Mouse (Mus musculus) midbrain, embryonic 14.5 days (tissue): ENCODE measurements at regions not wholly inside any gene's neighbourhood (a gene's known extent, or its start where the extent isn't known, plus 50 kb on each side); places are given as distances from the start of the nearest gene placed in this dataset.

Source experiments
- ATAC-seq: fragments of 200-750 bp; cut with Nextera tagmentation; 2 replicates; pipeline ENCODE4 v1.8.0; 2017; ENCODE audit warnings: moderate number of reproducible peaks, moderate library complexity; ENCODE audit not compliant: low FRiP score, low TSS enrichment
- DNase-seq: peaks from one replicate; pipeline ENCODE4 v3.0.0-alpha.2; 2015
- H3K27ac ChIP-seq: fragments of 300-500 bp; sonication (generic); replicated peaks from 2 replicates; pipeline ENCODE4 v1.5.1; 2014; ENCODE audit warnings: mild to moderate bottlenecking, low read depth, low read length, moderate library complexity
- H3K27me3 ChIP-seq: fragments of 300-500 bp; sonication (generic); 2 replicates; pipeline ENCODE4 v1.6.1; 2014; ENCODE audit warnings: low read length, control low read depth, mixed read lengths; ENCODE audit not compliant: control insufficient read depth, insufficient read depth
- H3K36me3 ChIP-seq: fragments of 300-500 bp; sonication (generic); 2 replicates; pipeline ENCODE4 v1.6.1; 2014; ENCODE audit warnings: low read length, control low read depth; ENCODE audit not compliant: control insufficient read depth, insufficient read depth
- H3K4me1 ChIP-seq: fragments of 300-500 bp; sonication (generic); 2 replicates; pipeline ENCODE4 v1.6.1; 2014; ENCODE audit warnings: mild to moderate bottlenecking, antibody characterized with exemption, low read length, control low read depth; ENCODE audit not compliant: control insufficient read depth, insufficient read depth
- H3K4me2 ChIP-seq: fragments of 300-500 bp; sonication (generic); 2 replicates; pipeline ENCODE4 v1.6.1; 2014; ENCODE audit warnings: mild to moderate bottlenecking, low read length, moderate library complexity
- H3K4me3 ChIP-seq: fragments of 300-500 bp; sonication (generic); replicated peaks from 2 replicates; pipeline ENCODE4 v1.5.1; 2014; ENCODE audit warnings: low read depth, low read length
- H3K9ac ChIP-seq: fragments of 300-500 bp; sonication (generic); replicated peaks from 2 replicates; pipeline ENCODE4 v1.6.1; 2014; ENCODE audit warnings: mild to moderate bottlenecking, low read length, moderate library complexity
- H3K9me3 ChIP-seq: fragments of 300-500 bp; sonication (generic); 2 replicates; pipeline ENCODE4 v1.6.1; 2016; ENCODE audit warnings: low read length, control low read depth, mixed read lengths; ENCODE audit not compliant: control insufficient read depth
- WGBS: fragments of 180-500 bp; shearing (Covaris S2); extraction: QIAGEN DNeasy Blood & Tissue Kit; methylation state at CpG from one replicate; pipeline ENCODE4 v1.1.7; 2014; 5-methylcytosine and 5-hydroxymethylcytosine counted together

GRCm38 (mm10) chr5:54178966-54179547 is 180.8 kb downstream of the Stim2 start:
- Histone ChIP-seq H3K27ac (no peak overlapping the region), H3K4me2 (no peak overlapping the region), H3K4me1 (peaks cover 21% of the 10 kb centered on the region), H3K9ac (no peak overlapping the region), H3K36me3 (no peaks in the 10 kb centered on the region), H3K27me3 (no peaks in the 10 kb centered on the region), H3K4me3 (no peak overlapping the region), H3K9me3 (0 out of 2 replicates have a peak, but pooled peaks cover 5% of the 10 kb centered on the region)
- no peak for ATAC-seq
- WGBS, result 70% methylated on average over 13 of the region's 13 CpGs
- DNase-seq, result no peak

GRCm38 (mm10) chr5:54180192-54180611 is 181.9 kb downstream of the Stim2 start:
- no peak overlapping the region for H3K9ac ChIP-seq
- no peak overlapping the region for H3K4me3 ChIP-seq
- H3K27ac ChIP-seq, result no peak overlapping the region
- no peaks in the 10 kb centered on the region for H3K9me3 ChIP-seq
- no peaks in the 10 kb centered on the region for H3K27me3 ChIP-seq
- H3K4me1 ChIP-seq, result peaks cover 21% of the 10 kb centered on the region
- WGBS, result 40% methylated on average over 2 of the region's 2 CpGs
- no peak for ATAC-seq
- H3K36me3 ChIP-seq, result no peaks in the 10 kb centered on the region
- no peak overlapping the region for H3K4me2 ChIP-seq
- peak; percentile 54 for DNase-seq

DNA sequence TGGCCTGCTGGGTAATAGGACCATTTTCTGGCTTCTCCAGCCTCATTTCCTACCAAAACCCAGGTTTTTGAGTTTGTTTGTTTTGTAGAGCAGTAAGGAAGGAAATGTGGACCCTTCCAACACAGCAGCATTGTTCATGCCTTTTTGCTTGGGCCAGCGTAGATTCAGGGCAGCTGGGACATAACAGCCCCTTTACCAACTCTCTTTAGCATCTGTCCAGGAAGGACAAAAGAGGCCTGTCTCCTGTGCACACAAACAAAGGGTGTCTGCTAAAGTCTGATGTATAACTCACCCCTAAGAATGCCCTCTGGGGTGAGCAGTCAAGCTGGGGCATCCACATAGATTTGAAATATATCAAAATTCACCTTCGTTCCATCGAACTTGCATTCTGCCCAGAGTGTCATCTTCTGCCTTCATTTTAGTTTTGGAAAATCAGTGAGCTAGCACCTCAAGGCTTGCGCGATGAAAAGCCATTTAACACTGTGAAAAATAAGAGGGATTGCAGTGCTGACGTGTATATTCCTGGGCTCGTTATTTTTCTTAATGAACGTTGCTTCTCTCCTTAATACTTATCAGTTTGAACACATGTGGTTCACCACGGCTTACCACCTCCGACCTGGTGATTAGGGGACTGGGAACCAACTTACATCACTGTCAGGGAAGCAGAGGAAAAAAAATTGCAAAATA is 182.5 kb downstream of the Stim2 start:
- Histone ChIP-seq H3K9ac (no peak overlapping the region), H3K4me3 (0 out of 2 replicates have a peak overlapping the region, but pooled peaks have one; percentile 12), H3K36me3 (no peaks in the 10 kb centered on the region), H3K27ac (peak overlapping the region; percentile 49; the same call in 1 of the 2 replicates), H3K27me3 (no peaks in the 10 kb centered on the region), H3K4me1 (peaks cover 21% of the 10 kb centered on the region), H3K9me3 (no peaks in the 10 kb centered on the region), H3K4me2 (peak overlapping the region; percentile 49)
- 41% methylated on average over 10 of the region's 10 CpGs for WGBS
- ATAC-seq (peak; percentile 17; the same call in 1 of the 2 replicates), DNase-seq (no peak)

GRCm38 (mm10) chr5:54181327-54181863 is 183.1 kb downstream of the Stim2 start:
- WGBS, result 14% methylated on average over 13 of the region's 13 CpGs
- H3K27ac ChIP-seq, result peak overlapping the region; percentile 49

GRCm38 (mm10) chr5:54182754-54183153 is 184.5 kb downstream of the Stim2 start:
- ATAC-seq, result no peak
- no peaks in the 10 kb centered on the region for H3K36me3 ChIP-seq
- no peaks in the 10 kb centered on the region for H3K27me3 ChIP-seq
- DNase-seq, result no peak
- no peaks in the 10 kb centered on the region for H3K9me3 ChIP-seq
- no peak overlapping the region for H3K9ac ChIP-seq
- no peak overlapping the region for H3K4me2 ChIP-seq
- H3K4me3 ChIP-seq, result no peak overlapping the region
- peaks cover 21% of the 10 kb centered on the region for H3K4me1 ChIP-seq
- 92% methylated on average over 4 of the region's 4 CpGs for WGBS
- H3K27ac ChIP-seq, result no peak overlapping the region

More at GRCm38 (mm10) chr5:54181327-54181863, 183.1 kb downstream of the Stim2 start:
- Histone ChIP-seq H3K9ac (no peak overlapping the region), H3K4me3 (peak overlapping the region; percentile 12; the same call in 1 of the 2 replicates), H3K27me3 (no peaks in the 10 kb centered on the region), H3K4me1 (peaks cover 21% of the 10 kb centered on the region), H3K36me3 (no peaks in the 10 kb centered on the region), H3K9me3 (no peaks in the 10 kb centered on the region), H3K4me2 (peak overlapping the region; percentile 49)
- DNase-seq, result peak; percentile 80
- ATAC-seq, result peak; percentile 83; the same call in 1 of the 2 replicates

- DNase-seq (no peak), ATAC-seq (no peak)
- WGBS, result 70% methylated on average over 4 of the region's 4 CpGs
- Histone ChIP-seq H3K27me3 (no peaks in the 10 kb centered on the region), H3K4me2 (no peak overlapping the region), H3K4me1 (peaks cover 14% of the 10 kb centered on the region), H3K9ac (no peak overlapping the region), H3K27ac (no peak overlapping the region), H3K36me3 (no peaks in the 10 kb centered on the region), H3K4me3 (no peak overlapping the region), H3K9me3 (no peaks in the 10 kb centered on the region)
These were observed 187.4 kb downstream of the Stim2 start for GRCm38 (mm10) chr5:54185662-54186061.

DNA sequence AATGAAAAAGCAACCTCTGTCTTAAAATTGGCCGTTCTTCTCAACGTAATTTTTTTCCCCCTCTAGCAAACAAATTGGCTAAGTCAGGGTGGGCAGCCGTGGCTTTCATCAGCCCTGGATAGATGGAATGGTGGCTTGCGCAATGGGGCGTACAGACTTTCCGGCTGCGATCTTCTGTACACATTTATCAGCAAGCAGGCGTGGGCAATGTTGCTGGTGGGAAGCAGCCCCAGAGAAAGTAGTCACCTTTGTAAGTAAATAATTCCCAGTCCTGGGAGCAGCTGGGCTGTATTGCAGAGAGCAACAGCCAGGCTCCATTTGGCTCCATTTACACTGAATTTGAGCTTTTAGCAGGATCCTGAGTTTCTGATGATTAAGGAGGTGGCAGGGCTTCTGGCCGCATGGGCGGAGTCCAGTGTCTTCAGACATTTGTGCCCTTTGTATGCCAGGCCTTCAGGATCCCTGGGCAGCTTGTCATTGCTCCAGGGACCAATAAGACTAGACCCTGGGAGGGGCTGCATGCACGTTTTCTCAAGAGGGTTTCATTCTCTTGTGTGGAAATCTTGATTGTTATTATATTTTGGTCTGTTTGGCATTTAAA is 187.9 kb downstream of the Stim2 start:
- Histone ChIP-seq H3K4me3 (no peak overlapping the region), H3K36me3 (no peaks in the 10 kb centered on the region), H3K9ac (no peak overlapping the region), H3K27me3 (no peaks in the 10 kb centered on the region), H3K27ac (no peak overlapping the region), H3K4me1 (peaks cover 9% of the 10 kb centered on the region; the same call in 1 of the 2 replicates), H3K4me2 (no peak overlapping the region), H3K9me3 (no peaks in the 10 kb centered on the region)
- ATAC-seq (no peak), DNase-seq (no peak)
- 90% methylated on average over 11 of the region's 11 CpGs for WGBS

DNA sequence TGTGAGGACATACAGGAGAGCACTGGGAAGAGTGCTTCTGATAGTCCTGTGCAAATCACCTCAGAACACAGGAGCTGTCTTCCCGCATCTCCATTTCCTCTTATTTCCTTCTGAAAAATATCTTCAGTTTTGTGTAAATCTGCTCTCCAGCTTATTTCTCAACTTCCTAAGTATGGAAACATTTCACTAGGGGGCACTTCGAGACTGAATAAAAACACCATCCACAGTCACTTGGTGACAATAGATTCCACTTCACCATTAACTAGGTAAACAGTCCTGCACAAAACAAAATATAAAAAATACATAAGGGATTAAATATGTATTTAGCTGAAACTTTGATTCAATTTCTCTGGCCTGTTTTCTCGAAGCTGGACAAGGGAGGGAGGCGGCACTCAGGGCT is 193.4 kb downstream of the Stim2 start:
- peak; percentile 85 for DNase-seq
- Histone ChIP-seq H3K4me1 (no peaks in the 10 kb centered on the region), H3K27ac (no peak overlapping the region), H3K9ac (no peak overlapping the region), H3K4me3 (no peak overlapping the region), H3K27me3 (no peaks in the 10 kb centered on the region), H3K36me3 (no peaks in the 10 kb centered on the region), H3K9me3 (no peaks in the 10 kb centered on the region), H3K4me2 (no peak overlapping the region)
- ATAC-seq, result no peak
- WGBS, result 82% methylated on average over 4 of the region's 4 CpGs
